In genomic region chr1:43446089-43446533, GRCm38 (mm10) we compare ENCODE assay signal across 8 mouse cellular contexts. TPM values are rescaled to one million over a fixed set of nuclear protein-coding genes. Genes with fewer than 3 reads are reported as not detected.
DNase-seq lines count a peak whose midpoint lies in the region; ATAC-seq and TF ChIP-seq lines count a peak whose summit lies in the region.

No protein-coding gene starts in this region.

- peak overlapping the region; percentile 89 for H3K4me3 ChIP-seq in intestine, embryonic 14.5 days (ENCODE audit: low read depth, low read length)
- peak overlapping the region; percentile 91 for H3K4me3 ChIP-seq in liver, embryonic 11.5 days (ENCODE audit: low read depth, low read length)
- H3K4me3 ChIP-seq in midbrain, postnatal 0 days (ENCODE audit: low read depth, low read length): peak overlapping the region; percentile 99
- H3K4me3 ChIP-seq in stomach, embryonic 14.5 days (ENCODE audit: low read depth, low read length): peak overlapping the region; percentile 96

- no peaks in the 10 kb centered on the region for H3K27me3 ChIP-seq in intestine, embryonic 14.5 days (replicated peaks; ENCODE audit: control insufficient read depth, insufficient read depth, low read length)
- H3K27me3 ChIP-seq in liver, embryonic 11.5 days (replicated peaks; ENCODE audit: control insufficient read depth, insufficient read depth, low read length): no peaks in the 10 kb centered on the region
- H3K27me3 ChIP-seq in midbrain, postnatal 0 days (ENCODE audit: insufficient read depth, low read length): no peaks in the 10 kb centered on the region
- no peaks in the 10 kb centered on the region for H3K27me3 ChIP-seq in stomach, embryonic 14.5 days (ENCODE audit: control insufficient read depth, insufficient read depth, low read length)

- TF ChIP-seq CTCF in midbrain, postnatal 0 days (IDR thresholded peaks at IDR 0.05): no peak

- H3K9me3 ChIP-seq in intestine, embryonic 14.5 days (ENCODE audit: control insufficient read depth, low read length): no peaks in the 10 kb centered on the region
- H3K9me3 ChIP-seq in liver, embryonic 11.5 days (ENCODE audit: control insufficient read depth, low read length): no peaks in the 10 kb centered on the region
- H3K9me3 ChIP-seq in midbrain, postnatal 0 days (ENCODE audit: low read length): no peaks in the 10 kb centered on the region
- no peaks in the 10 kb centered on the region for H3K9me3 ChIP-seq in stomach, embryonic 14.5 days (ENCODE audit: control insufficient read depth, low read depth, low read length)

- DNase-seq in layer of hippocampus, adult 9-11 months: peak; percentile 25
- DNase-seq in layer of hippocampus, adult 9-10 months (ENCODE audit: low spot score): no peak
- DNase-seq in cerebellum, postnatal 25 days: peak; percentile 78 to 81
- peak; percentile 53 to 57 for DNase-seq in gastrocnemius, postnatal 36 days
- peak; percentile 89 for DNase-seq in intestine, embryonic 14.5 days (ENCODE audit: low spot score)
- peak; percentile 77 for DNase-seq in liver, embryonic 11.5 days (ENCODE audit: low spot score)
- peak; percentile 38 for DNase-seq in midbrain, postnatal 0 days (ENCODE audit: low spot score)

- H3K4me1 ChIP-seq in intestine, embryonic 14.5 days (replicated peaks; ENCODE audit: control insufficient read depth, insufficient read depth, low read length): peaks cover 34% of the 10 kb centered on the region
- peaks cover 26% of the 10 kb centered on the region for H3K4me1 ChIP-seq in liver, embryonic 11.5 days (replicated peaks; ENCODE audit: control insufficient read depth, insufficient read depth, low read length)
- peaks cover 7% of the 10 kb centered on the region for H3K4me1 ChIP-seq in midbrain, postnatal 0 days (ENCODE audit: insufficient read depth, low read length)
- peaks cover 24% of the 10 kb centered on the region for H3K4me1 ChIP-seq in stomach, embryonic 14.5 days (ENCODE audit: control insufficient read depth, insufficient read depth, low read length)

- H3K27ac ChIP-seq in intestine, embryonic 14.5 days (ENCODE audit: low read depth): peak overlapping the region; percentile 90
- H3K27ac ChIP-seq in liver, embryonic 11.5 days (ENCODE audit: low read depth, low read length): peak overlapping the region; percentile 81
- H3K27ac ChIP-seq in midbrain, postnatal 0 days (ENCODE audit: low read depth, low read length): peak overlapping the region; percentile 80
- H3K27ac ChIP-seq in stomach, embryonic 14.5 days (ENCODE audit: low read length): peak overlapping the region; percentile 96

- intact Hi-C loops in gastrocnemius, postnatal 36 days (cut with DNase I): loop anchor here (5.0 to 10.0 kb wide), 3 partner anchors 109 to 189 kb away; no protein-coding TSS in a partner anchor

- H3K9ac ChIP-seq in intestine, embryonic 14.5 days (ENCODE audit: low read length): peak overlapping the region; percentile 96
- peak overlapping the region; percentile 84 for H3K9ac ChIP-seq in liver, embryonic 11.5 days (ENCODE audit: low read depth, low read length)
- peak overlapping the region; percentile 89 for H3K9ac ChIP-seq in midbrain, postnatal 0 days (replicated peaks; ENCODE audit: low read length, poor library complexity, severe bottlenecking)
- peak overlapping the region; percentile 89 for H3K9ac ChIP-seq in stomach, embryonic 14.5 days (replicated peaks; ENCODE audit: low read depth, low read length)

- H3K4me2 ChIP-seq in intestine, embryonic 14.5 days (ENCODE audit: low read length): peak overlapping the region; percentile 94
- H3K4me2 ChIP-seq in liver, embryonic 11.5 days: peak overlapping the region; percentile 86
- H3K4me2 ChIP-seq in midbrain, postnatal 0 days (ENCODE audit: low read depth, low read length, poor library complexity, severe bottlenecking): peak overlapping the region; percentile 63
- H3K4me2 ChIP-seq in stomach, embryonic 14.5 days (replicated peaks; ENCODE audit: low read depth, low read length): peak overlapping the region; percentile 48

- ATAC-seq in intestine, embryonic 14.5 days (replicated peaks; ENCODE audit: low FRiP score, low TSS enrichment, low read depth): peak; percentile 71
- peak; percentile 71 for ATAC-seq in liver, embryonic 11.5 days (replicated peaks; ENCODE audit: low FRiP score)
- ATAC-seq in midbrain, postnatal 0 days (ENCODE audit: low FRiP score): peak; percentile 57
- ATAC-seq in stomach, embryonic 14.5 days (ENCODE audit: insufficient number of reproducible peaks, insufficient read depth, low FRiP score, low read depth): peak; percentile 49

- WGBS in intestine, embryonic 14.5 days: 0% methylated on average over 38 of the region's 44 CpGs
- under 1% methylated on average over 40 of the region's 44 CpGs for WGBS in liver, embryonic 11.5 days
- under 1% methylated on average over 37 of the region's 44 CpGs for WGBS in midbrain, postnatal 0 days
- WGBS in stomach, embryonic 14.5 days: under 1% methylated on average over 40 of the region's 44 CpGs

- no peaks in the 10 kb centered on the region for H3K36me3 ChIP-seq in intestine, embryonic 14.5 days (ENCODE audit: control insufficient read depth, insufficient read depth, low read length)
- no peaks in the 10 kb centered on the region for H3K36me3 ChIP-seq in liver, embryonic 11.5 days (ENCODE audit: control insufficient read depth, insufficient read depth, low read length)
- H3K36me3 ChIP-seq in midbrain, postnatal 0 days (ENCODE audit: insufficient read depth, low read length): no peaks in the 10 kb centered on the region
- no peaks in the 10 kb centered on the region for H3K36me3 ChIP-seq in stomach, embryonic 14.5 days (ENCODE audit: control insufficient read depth, insufficient read depth, low read length)

RNA-seq across cellular contexts. Expression of gene Nck2, which starts 1.7 kb away (rescaled TPM):
- total RNA-seq in gastrocnemius, postnatal 36 days (2021): 10 to 100 TPM; 16.9 to 18.0 TPM
- 38.1 and 38.3 TPM in 2 replicates for polyA plus RNA-seq in intestine, embryonic 14.5 days (2014; fragmentation: Nextera tagmentation; extraction: Ambion mirVana)
- polyA plus RNA-seq in liver, embryonic 11.5 days (2014; fragmentation: Nextera tagmentation; extraction: Ambion mirVana): 24.5 and 26.0 TPM in 2 replicates
- total RNA-seq in midbrain, postnatal 0 days (2014; rRNA removed): 54.9 and 63.5 TPM in 2 replicates
- polyA plus RNA-seq in midbrain, postnatal 0 days (2015; fragmentation: Nextera tagmentation; extraction: Ambion mirVana): 28.3 and 30.2 TPM in 2 replicates
- 49.0 and 51.4 TPM in 2 replicates for polyA plus RNA-seq in stomach, embryonic 14.5 days (2014; fragmentation: Nextera tagmentation; extraction: Ambion mirVana)
